Mouse (Mus musculus): ENCODE measurements at regions not wholly inside any gene's neighbourhood (a gene's known extent, or its start where the extent isn't known, plus 50 kb on each side); places are given as distances from the start of the nearest gene placed in this dataset.

- no peak overlapping the region for H3K27ac ChIP-seq (ENCODE audit: control insufficient read depth, insufficient read depth, low read length)
- DNase-seq: no peak
- no peak for TF ChIP-seq CTCF (IDR thresholded peaks at IDR 0.05; ENCODE audit: borderline replicate concordance, control insufficient read depth, extremely low read depth, insufficient read depth, low read length, poor library complexity)
- TF ChIP-seq POLR2A (IDR thresholded peaks at IDR 0.05; ENCODE audit: control insufficient read depth, extremely low read depth, insufficient read depth, low read length, poor library complexity): no peak
- no peak overlapping the region for H3K4me3 ChIP-seq (ENCODE audit: control insufficient read depth, insufficient read depth, low read length)
- H3K36me3 ChIP-seq (ENCODE audit: control insufficient read depth, insufficient read depth, low read length): no peaks in the 10 kb centered on the region
- WGBS: 98% methylated on average over 1 of the region's 1 CpGs
- H3K4me1 ChIP-seq (replicated peaks; ENCODE audit: control insufficient read depth, insufficient read depth, low read length): no peaks in the 10 kb centered on the region
- H3K27me3 ChIP-seq (ENCODE audit: control insufficient read depth, insufficient read depth, low read length): no peaks in the 10 kb centered on the region
Measured at GRCm38 (mm10) chr15:50005142-50005541, 3879.6 kb upstream of the Gm7489 start.

GRCm38 (mm10) chr15:50046653-50047052 is 3838.1 kb upstream of the Gm7489 start:
- no peak overlapping the region for H3K4me3 ChIP-seq (ENCODE audit: control insufficient read depth, insufficient read depth, low read length)
- H3K4me1 ChIP-seq (replicated peaks; ENCODE audit: control insufficient read depth, insufficient read depth, low read length): 0 out of 2 replicates have a peak, but pooled peaks cover 2% of the 10 kb centered on the region
- no peaks in the 10 kb centered on the region for H3K27me3 ChIP-seq (ENCODE audit: control insufficient read depth, insufficient read depth, low read length)
- H3K36me3 ChIP-seq (ENCODE audit: control insufficient read depth, insufficient read depth, low read length): no peaks in the 10 kb centered on the region
- DNase-seq: peak; percentile 14
- no peak overlapping the region for H3K27ac ChIP-seq (ENCODE audit: control insufficient read depth, insufficient read depth, low read length)
- no peak for TF ChIP-seq POLR2A (IDR thresholded peaks at IDR 0.05; ENCODE audit: control insufficient read depth, extremely low read depth, insufficient read depth, low read length, poor library complexity)
- TF ChIP-seq CTCF (IDR thresholded peaks at IDR 0.05; ENCODE audit: borderline replicate concordance, control insufficient read depth, extremely low read depth, insufficient read depth, low read length, poor library complexity): no peak

DNA sequence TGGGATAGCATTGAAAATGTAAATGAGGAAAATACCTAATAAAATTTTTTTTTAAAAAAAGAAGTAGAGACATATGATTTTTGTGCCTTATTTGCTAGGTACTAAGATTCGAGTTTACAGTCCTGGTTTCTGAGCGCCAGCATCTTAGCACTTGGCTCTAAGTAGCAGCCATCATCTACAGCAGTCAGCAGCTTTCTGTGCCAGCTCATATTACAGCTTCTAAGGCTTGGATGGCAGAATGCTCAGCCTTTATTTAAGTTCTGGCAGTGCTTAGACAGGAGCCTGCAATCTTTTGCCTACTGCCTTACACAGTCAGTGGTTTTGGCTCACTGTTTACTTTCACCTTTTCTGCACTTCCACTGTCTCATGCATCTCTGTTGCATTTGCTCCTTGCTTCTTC is 3831.2 kb upstream of the Gm7489 start:
- Histone ChIP-seq H3K4me1 (replicated peaks; ENCODE audit: control insufficient read depth, insufficient read depth, low read length) (peaks cover 6% of the 10 kb centered on the region), H3K4me3 (ENCODE audit: control insufficient read depth, insufficient read depth, low read length) (no peak overlapping the region), H3K27ac (ENCODE audit: control insufficient read depth, insufficient read depth, low read length) (peak overlapping the region; percentile 89), H3K27me3 (ENCODE audit: control insufficient read depth, insufficient read depth, low read length) (no peaks in the 10 kb centered on the region), H3K36me3 (ENCODE audit: control insufficient read depth, insufficient read depth, low read length) (no peaks in the 10 kb centered on the region)
- no peak for DNase-seq
- 90% methylated on average over 2 of the region's 2 CpGs for WGBS
- TF ChIP-seq CTCF (IDR thresholded peaks at IDR 0.05; ENCODE audit: borderline replicate concordance, control insufficient read depth, extremely low read depth, insufficient read depth, low read length, poor library complexity) (no peak), POLR2A (IDR thresholded peaks at IDR 0.05; ENCODE audit: control insufficient read depth, extremely low read depth, insufficient read depth, low read length, poor library complexity) (no peak)

GRCm38 (mm10) chr15:50053892-50054291 is 3830.8 kb upstream of the Gm7489 start:
- DNase-seq: no peak
- no peaks in the 10 kb centered on the region for H3K27me3 ChIP-seq (ENCODE audit: control insufficient read depth, insufficient read depth, low read length)
- H3K36me3 ChIP-seq (ENCODE audit: control insufficient read depth, insufficient read depth, low read length): no peaks in the 10 kb centered on the region
- peak overlapping the region; percentile 89 for H3K27ac ChIP-seq (ENCODE audit: control insufficient read depth, insufficient read depth, low read length)
- no peak for TF ChIP-seq POLR2A (IDR thresholded peaks at IDR 0.05; ENCODE audit: control insufficient read depth, extremely low read depth, insufficient read depth, low read length, poor library complexity)
- no peak for TF ChIP-seq CTCF (IDR thresholded peaks at IDR 0.05; ENCODE audit: borderline replicate concordance, control insufficient read depth, extremely low read depth, insufficient read depth, low read length, poor library complexity)
- WGBS: 85% methylated on average over 6 of the region's 6 CpGs
- H3K4me3 ChIP-seq (ENCODE audit: control insufficient read depth, insufficient read depth, low read length): no peak overlapping the region
- H3K4me1 ChIP-seq (replicated peaks; ENCODE audit: control insufficient read depth, insufficient read depth, low read length): peaks cover 3% of the 10 kb centered on the region

DNA sequence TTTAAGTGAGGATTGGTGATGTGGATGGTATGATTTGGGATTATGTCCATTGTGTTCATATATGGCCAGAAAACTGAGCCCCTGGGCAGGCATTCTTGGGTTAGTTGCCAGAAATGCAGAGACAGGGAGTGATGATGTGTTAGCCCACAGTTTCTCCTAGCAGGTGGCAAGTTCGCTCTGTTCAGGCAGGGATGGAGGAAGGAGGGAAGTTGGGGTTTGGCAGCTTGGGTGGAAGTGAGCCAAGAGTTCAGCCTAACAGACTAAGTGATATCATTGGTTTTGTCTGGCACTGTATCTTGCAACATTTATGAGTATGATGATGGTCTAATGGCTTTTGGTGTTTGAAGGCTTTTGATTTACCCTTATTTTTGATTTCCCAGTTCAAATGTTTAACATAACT is 3806.5 kb upstream of the Gm7489 start:
- 39% methylated on average over 1 of the region's 1 CpGs for WGBS
- no peaks in the 10 kb centered on the region for H3K36me3 ChIP-seq (ENCODE audit: control insufficient read depth, insufficient read depth, low read length)
- no peak overlapping the region for H3K4me3 ChIP-seq (ENCODE audit: control insufficient read depth, insufficient read depth, low read length)
- no peaks in the 10 kb centered on the region for H3K27me3 ChIP-seq (ENCODE audit: control insufficient read depth, insufficient read depth, low read length)
- no peak overlapping the region for H3K27ac ChIP-seq (ENCODE audit: control insufficient read depth, insufficient read depth, low read length)
- no peaks in the 10 kb centered on the region for H3K4me1 ChIP-seq (replicated peaks; ENCODE audit: control insufficient read depth, insufficient read depth, low read length)
- DNase-seq: no peak
- no peak for TF ChIP-seq POLR2A (IDR thresholded peaks at IDR 0.05; ENCODE audit: control insufficient read depth, extremely low read depth, insufficient read depth, low read length, poor library complexity)
- no peak for TF ChIP-seq CTCF (IDR thresholded peaks at IDR 0.05; ENCODE audit: borderline replicate concordance, control insufficient read depth, extremely low read depth, insufficient read depth, low read length, poor library complexity)

DNA sequence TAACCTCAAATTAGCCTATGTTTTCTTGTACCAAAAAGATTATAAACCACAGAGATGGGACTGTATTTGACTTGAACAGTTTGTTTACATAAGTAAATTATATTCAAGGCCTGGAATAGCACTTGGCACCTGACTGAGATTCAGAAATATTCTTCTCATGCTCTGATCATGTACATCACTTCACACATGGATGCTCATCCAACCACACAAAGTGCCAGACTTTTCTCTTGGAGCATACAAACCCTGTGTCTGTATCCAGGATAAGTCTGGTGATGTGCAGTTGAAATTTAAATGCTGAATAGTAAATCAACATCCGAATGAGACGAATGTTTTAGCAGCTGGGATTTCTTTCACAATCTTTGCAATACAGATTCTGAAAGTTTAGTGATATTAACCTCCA is 3802.3 kb upstream of the Gm7489 start:
- 95% methylated on average over 2 of the region's 2 CpGs for WGBS
- Histone ChIP-seq H3K27me3 (ENCODE audit: control insufficient read depth, insufficient read depth, low read length) (no peaks in the 10 kb centered on the region), H3K27ac (ENCODE audit: control insufficient read depth, insufficient read depth, low read length) (no peak overlapping the region), H3K4me3 (ENCODE audit: control insufficient read depth, insufficient read depth, low read length) (no peak overlapping the region), H3K36me3 (ENCODE audit: control insufficient read depth, insufficient read depth, low read length) (no peaks in the 10 kb centered on the region), H3K4me1 (replicated peaks; ENCODE audit: control insufficient read depth, insufficient read depth, low read length) (no peaks in the 10 kb centered on the region)
- DNase-seq: no peak
- TF ChIP-seq POLR2A (IDR thresholded peaks at IDR 0.05; ENCODE audit: control insufficient read depth, extremely low read depth, insufficient read depth, low read length, poor library complexity) (no peak), CTCF (IDR thresholded peaks at IDR 0.05; ENCODE audit: borderline replicate concordance, control insufficient read depth, extremely low read depth, insufficient read depth, low read length, poor library complexity) (no peak)

- Histone ChIP-seq H3K27ac (ENCODE audit: control insufficient read depth, insufficient read depth, low read length) (no peak overlapping the region), H3K4me3 (ENCODE audit: control insufficient read depth, insufficient read depth, low read length) (no peak overlapping the region), H3K36me3 (ENCODE audit: control insufficient read depth, insufficient read depth, low read length) (no peaks in the 10 kb centered on the region), H3K4me1 (replicated peaks; ENCODE audit: control insufficient read depth, insufficient read depth, low read length) (no peaks in the 10 kb centered on the region), H3K27me3 (ENCODE audit: control insufficient read depth, insufficient read depth, low read length) (no peaks in the 10 kb centered on the region)
- DNase-seq: no peak
- no peak for TF ChIP-seq CTCF (IDR thresholded peaks at IDR 0.05; ENCODE audit: borderline replicate concordance, control insufficient read depth, extremely low read depth, insufficient read depth, low read length, poor library complexity)
- TF ChIP-seq POLR2A (IDR thresholded peaks at IDR 0.05; ENCODE audit: control insufficient read depth, extremely low read depth, insufficient read depth, low read length, poor library complexity): no peak
- 87% methylated on average over 5 of the region's 5 CpGs for WGBS
Measured at GRCm38 (mm10) chr15:50102596-50103277, 3782.0 kb upstream of the Gm7489 start.

Measured in thymus, adult 2 months (tissue).